Mouse (Mus musculus) CD4-positive, CD25-positive, alpha-beta regulatory T cell, adult 9 weeks (primary cell): ENCODE data around the gene Eif3g. TPM values are rescaled to one million over a fixed set of nuclear protein-coding genes. Genes with fewer than 3 reads are reported as not detected.

Experiments used
- polyA plus RNA-seq: library from polyadenylated mRNA; unstranded; fragments of 100-300 nt; shearing (Covaris generic); gene quantifications from one replicate; pipeline ENCODE4 v1.2.1, GENCODE M21; 2017

Gene Eif3g
- 305 TPM for polyA plus RNA-seq

GRCm38 (mm10) chr9:20898511-20899073, at the start of gene Eif3g:
Gene Eif3g (minus strand): TSS chr9:20898623.

GRCm38 (mm10) chr9:20887704-20888385, 10.6 kb downstream of the Eif3g start, which contains the start of gene Ppan:
Gene Ppan (plus strand): TSS chr9:20888175.

GRCm38 (mm10) chr9:20879097-20879792, 19.2 kb downstream of the Eif3g start, which contains the start of gene Angptl6:
Gene Angptl6 (minus strand): TSS chr9:20879727.

GRCm38 (mm10) chr9:20868448-20869001, 29.9 kb downstream of the Eif3g start, which contains the start of gene A230050P20Rik:
Gene A230050P20Rik (plus strand): TSS chr9:20868642.

Other genes with a start within 250 kb of the Eif3g start
- 32.5 TPM for gene Pin1, start 246.5 kb downstream of the Eif3g start, polyA plus RNA-seq
- gene Olfm2, start 152.3 kb downstream of the Eif3g start, polyA plus RNA-seq = 1.4 TPM
- gene Col5a3, start 83.6 kb downstream of the Eif3g start, polyA plus RNA-seq = 0.24 TPM
- gene Rdh8, start 80.1 kb downstream of the Eif3g start, polyA plus RNA-seq = not detected
- gene A230050P20Rik, start 30.0 kb downstream of the Eif3g start, polyA plus RNA-seq = 46.9 TPM
- gene Angptl6, start 18.9 kb downstream of the Eif3g start, polyA plus RNA-seq = 0.41 TPM
- 88.4 TPM for gene Ppan, start 10.4 kb downstream of the Eif3g start, polyA plus RNA-seq
- gene Dnmt1, start 61.3 kb upstream of the Eif3g start, polyA plus RNA-seq = 96.2 TPM
- 21.2 TPM for gene S1pr2, start 78.2 kb upstream of the Eif3g start, polyA plus RNA-seq
- 138 TPM for gene Mrpl4, start 104.1 kb upstream of the Eif3g start, polyA plus RNA-seq
- 113 TPM for gene Icam1, start 117.4 kb upstream of the Eif3g start, polyA plus RNA-seq
- gene Icam4, start 130.8 kb upstream of the Eif3g start, polyA plus RNA-seq = 2.6 TPM
- gene Icam5, start 133.4 kb upstream of the Eif3g start, polyA plus RNA-seq = 0.84 TPM
- 0.36 TPM for gene Zglp1, start 168.5 kb upstream of the Eif3g start, polyA plus RNA-seq
- gene Gm49373, start 174.5 kb upstream of the Eif3g start, polyA plus RNA-seq = not detected
- 30.7 TPM for gene Fdx1l, start 175.0 kb upstream of the Eif3g start, polyA plus RNA-seq
- 7.4 TPM for gene Gm38431, start 193.4 kb upstream of the Eif3g start, polyA plus RNA-seq
- 82.1 TPM for gene Raver1, start 193.4 kb upstream of the Eif3g start, polyA plus RNA-seq
- 96.0 TPM for gene Tyk2, start 232.6 kb upstream of the Eif3g start, polyA plus RNA-seq